Mouse (Mus musculus): ENCODE data around the gene Nup155.

The Nup155 gene

DNA sequence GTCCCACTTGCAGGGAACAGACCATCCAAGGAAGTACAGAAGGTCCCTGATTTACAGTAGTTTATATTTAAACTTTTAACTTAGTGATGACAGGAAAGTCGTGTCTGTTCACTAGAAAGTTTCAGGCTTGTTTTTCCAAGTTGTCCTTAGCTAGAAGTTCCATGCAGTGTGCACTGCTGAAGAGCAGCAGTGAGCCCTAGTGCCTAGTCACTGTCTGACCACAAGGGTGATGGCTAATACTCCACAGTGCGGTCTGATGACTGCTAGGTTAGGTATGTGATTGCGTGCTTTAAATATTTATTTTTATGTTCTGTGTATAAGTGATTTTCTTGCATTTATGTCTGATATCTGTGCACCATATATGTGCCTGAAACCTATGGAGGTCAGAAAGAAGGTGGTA, 81.4 kb downstream of the Nup155 start:
- DNase-seq (ENCODE audit: low read depth, low spot score), result no peak

DNA sequence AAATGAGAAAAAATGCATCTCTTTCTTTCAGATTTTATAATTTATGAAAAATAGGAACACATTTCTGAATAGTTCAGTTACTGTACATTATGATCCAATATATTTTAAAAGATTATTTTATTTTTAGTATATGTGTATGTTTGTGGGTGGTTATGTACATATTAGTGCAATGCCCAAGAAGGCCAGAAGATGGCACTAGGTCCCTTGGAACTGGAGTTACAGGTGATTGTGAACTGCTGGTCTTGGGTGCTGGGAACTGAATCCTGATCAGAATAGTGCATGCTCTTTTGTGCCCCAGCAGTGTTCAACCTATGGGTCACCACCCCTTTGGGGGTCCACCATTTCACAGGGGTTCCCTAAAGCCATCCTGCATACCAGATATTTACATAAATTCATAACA, 91.2 kb downstream of the Nup155 start:
- DNase-seq (ENCODE audit: low read depth, low spot score), result no peak

DNA sequence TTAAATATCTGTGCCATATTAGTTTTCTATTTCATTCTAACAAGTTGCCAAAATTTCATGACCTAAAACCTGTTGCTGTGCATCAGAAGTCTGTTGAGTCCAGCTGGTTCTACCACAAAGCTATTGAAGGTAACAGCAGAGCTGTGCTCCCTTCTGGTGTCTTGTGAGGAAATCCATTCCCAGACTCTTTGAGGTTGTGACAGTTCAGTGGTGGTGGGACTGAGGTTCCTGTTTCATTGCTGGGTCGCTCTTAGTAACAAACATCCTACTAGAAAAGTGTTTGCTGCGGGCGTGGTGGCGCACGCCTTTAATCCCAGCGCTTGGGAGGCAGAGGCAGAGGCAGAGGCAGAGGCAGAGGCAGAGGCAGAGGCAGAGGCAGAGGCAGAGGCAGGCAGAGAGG, 99.3 kb downstream of the Nup155 start:
- DNase-seq (ENCODE audit: low read depth, low spot score), result no peak
